9 mouse cellular contexts compared by ENCODE assay signal in genomic region chr2:172105241-172105640, GRCm38 (mm10).
DNase-seq lines count a peak whose midpoint lies in the region; ATAC-seq lines count a peak whose summit lies in the region.
"Had no signal": no experiment of that assay in that cellular context is flagged by ENCODE, and none has a peak within 500 bp of the region (broad histone marks: within the 10 kb centered on the region; RNA-seq: fewer than 3 reads in every experiment).

No protein-coding gene starts in this region.

- no peak for DNase-seq in kidney, postnatal 14 days
- peak; percentile 11 for DNase-seq in cerebellum, adult 8-10 months
- no peak for DNase-seq in heart, postnatal 25 days (ENCODE audit: low spot score)
- DNase-seq in left cerebral cortex, adult 18-20 months (ENCODE audit: low spot score in 2 of 2): no peak
- DNase-seq: gastrocnemius, postnatal 36 days; right cerebral cortex, postnatal 4 days had no signal

- no peak overlapping the region for H3K27ac ChIP-seq in kidney, embryonic 16.5 days (ENCODE audit: low read length)
- H3K27ac ChIP-seq in hindbrain, embryonic 16.5 days (ENCODE audit: low read depth, low read length): no peak overlapping the region
- H3K27ac ChIP-seq in neural tube, embryonic 15.5 days (replicated peaks): no peak overlapping the region

- no peaks in the 10 kb centered on the region for H3K36me3 ChIP-seq in kidney, embryonic 16.5 days (ENCODE audit: insufficient read depth, low read length)
- H3K36me3 ChIP-seq in hindbrain, embryonic 16.5 days (ENCODE audit: control insufficient read depth, insufficient read depth, low read length): no peaks in the 10 kb centered on the region
- H3K36me3 ChIP-seq in neural tube, embryonic 15.5 days: no peaks in the 10 kb centered on the region

- H3K4me2 ChIP-seq in kidney, embryonic 16.5 days (replicated peaks; ENCODE audit: low read depth, low read length): 0 out of 2 replicates have a peak overlapping the region, but pooled peaks have one; percentile 13
- H3K4me2 ChIP-seq in hindbrain, embryonic 16.5 days (ENCODE audit: low read length): no peak overlapping the region
- 0 out of 2 replicates have a peak overlapping the region, but pooled peaks have one; percentile 3 for H3K4me2 ChIP-seq in neural tube, embryonic 15.5 days

- H3K4me1 ChIP-seq in kidney, embryonic 16.5 days (ENCODE audit: insufficient read depth, low read length): no peaks in the 10 kb centered on the region
- peaks cover 8% of the 10 kb centered on the region for H3K4me1 ChIP-seq in hindbrain, embryonic 16.5 days (ENCODE audit: control insufficient read depth, insufficient read depth, low read depth, low read length)
- peaks cover 19% of the 10 kb centered on the region for H3K4me1 ChIP-seq in neural tube, embryonic 15.5 days

- no peaks in the 10 kb centered on the region for H3K27me3 ChIP-seq in kidney, embryonic 16.5 days (ENCODE audit: insufficient read depth, low read length)
- no peaks in the 10 kb centered on the region for H3K27me3 ChIP-seq in hindbrain, embryonic 16.5 days (replicated peaks; ENCODE audit: control insufficient read depth, insufficient read depth, low read length)
- H3K27me3 ChIP-seq in neural tube, embryonic 15.5 days (replicated peaks): no peaks in the 10 kb centered on the region

- no peak overlapping the region for H3K4me3 ChIP-seq in kidney, embryonic 16.5 days (ENCODE audit: low read length)
- no peak overlapping the region for H3K4me3 ChIP-seq in hindbrain, embryonic 16.5 days (ENCODE audit: low read length)
- no peak overlapping the region for H3K4me3 ChIP-seq in neural tube, embryonic 15.5 days (replicated peaks)

- 23% methylated on average over 10 of the region's 10 CpGs for WGBS in kidney, embryonic 16.5 days
- 52% methylated on average over 10 of the region's 10 CpGs for WGBS in hindbrain, embryonic 16.5 days
- 35% methylated on average over 10 of the region's 10 CpGs for WGBS in neural tube, embryonic 15.5 days

- intact Hi-C loops in heart, postnatal 25 days (cut with DNase I): no loop called here

- peak; percentile 59; the same call in 1 of the 2 replicates for ATAC-seq in kidney, embryonic 16.5 days (ENCODE audit: low FRiP score, low TSS enrichment)
- 0 out of 2 replicates have a peak, but pooled peaks have one; percentile 6 for ATAC-seq in hindbrain, embryonic 16.5 days
- no peak for ATAC-seq in neural tube, embryonic 15.5 days (ENCODE audit: low FRiP score)

- no peak overlapping the region for H3K9ac ChIP-seq in kidney, embryonic 16.5 days (replicated peaks; ENCODE audit: low read length)
- no peak overlapping the region for H3K9ac ChIP-seq in hindbrain, embryonic 16.5 days (ENCODE audit: low read depth, low read length)
- H3K9ac ChIP-seq in neural tube, embryonic 15.5 days (replicated peaks): no peak overlapping the region

- no peaks in the 10 kb centered on the region for H3K9me3 ChIP-seq in kidney, embryonic 16.5 days (ENCODE audit: low read length)
- H3K9me3 ChIP-seq in hindbrain, embryonic 16.5 days (ENCODE audit: control insufficient read depth, low read length): no peaks in the 10 kb centered on the region
- H3K9me3 ChIP-seq in neural tube, embryonic 15.5 days (replicated peaks): no peaks in the 10 kb centered on the region
